Mouse (Mus musculus) cerebellum, adult 11 months (tissue): ENCODE results near the gene Sap18b.
A peak's percentile ranks its signal among the peaks of the same experiment; 100 is the strongest.
"Not testable (repeated sequence)": the region's sequence is repeated elsewhere in the genome, so short reads cannot be mapped to it uniquely, and the experiment has no call there.

ENCODE experiments used
- DNase-seq: peaks from one replicate; pipeline ENCODE4 v3.0.0; 2022

Gene Sap18b

GRCm38 (mm10) chr8:95830144-95830543 lies 5.0 kb downstream of the Sap18b start:
- DNase-seq: no peak

DNA sequence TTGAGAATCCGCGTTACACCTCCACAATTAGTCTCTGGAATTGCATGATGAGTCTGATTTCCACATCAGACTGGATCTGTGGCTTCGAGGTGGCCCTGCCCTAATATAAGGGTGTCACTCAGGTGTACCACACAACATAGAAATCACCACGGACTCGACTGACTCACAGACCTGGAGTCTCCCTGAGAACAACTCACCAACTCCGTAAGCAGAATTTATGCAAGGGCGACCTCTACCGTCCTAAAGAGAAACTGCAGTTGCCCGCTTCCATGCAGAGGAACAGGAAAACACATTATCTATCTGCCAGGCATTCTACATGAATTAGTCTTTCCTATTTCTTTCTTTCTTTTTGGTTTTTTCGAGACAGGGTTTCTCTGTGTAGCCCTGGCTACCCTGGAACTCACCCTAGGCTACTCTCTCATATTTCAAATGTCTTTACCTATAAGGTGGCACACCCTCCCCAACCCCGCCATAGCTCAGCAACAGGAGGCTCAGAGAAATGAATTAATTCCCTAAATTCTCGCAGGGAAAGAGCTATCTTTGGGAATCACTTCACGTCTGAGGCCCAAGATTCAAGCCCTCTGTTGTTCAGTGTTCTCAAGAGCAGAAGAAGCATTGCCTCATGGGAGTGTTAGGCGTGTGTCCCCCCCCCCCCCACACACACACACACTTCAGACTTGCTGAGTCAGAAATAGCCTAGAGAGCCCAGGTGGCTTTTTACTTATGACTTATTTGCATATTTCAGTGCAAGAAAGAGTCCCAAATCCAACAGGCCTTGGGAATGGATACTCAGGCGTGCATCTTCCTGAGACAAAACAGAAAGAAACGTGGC lies 7.7 kb downstream of the Sap18b start:
- DNase-seq: peak; percentile 61

- DNase-seq: no peak
These were observed 8.4 kb downstream of the Sap18b start for GRCm38 (mm10) chr8:95833435-95833984.

DNA sequence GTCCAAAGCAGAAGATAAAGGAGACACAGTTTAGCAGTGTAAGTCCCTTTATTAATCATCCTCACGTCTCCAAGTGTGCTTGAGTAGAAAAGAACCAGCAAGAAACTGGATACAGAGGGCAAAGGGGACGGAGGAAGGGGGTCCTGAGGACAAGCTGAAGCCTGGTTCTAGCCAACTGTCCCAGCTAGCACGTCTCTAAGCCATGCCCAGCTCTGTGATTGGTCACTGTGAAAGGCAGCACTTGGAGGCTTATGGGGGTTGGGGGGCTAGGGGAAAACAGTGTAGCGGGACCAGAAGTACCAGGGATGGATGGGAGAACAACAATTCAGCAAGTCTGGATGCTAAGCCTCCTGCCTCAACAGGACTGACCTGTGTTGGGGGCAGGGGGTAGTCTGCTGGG lies 10.7 kb downstream of the Sap18b start:
- no peak for DNase-seq

DNA sequence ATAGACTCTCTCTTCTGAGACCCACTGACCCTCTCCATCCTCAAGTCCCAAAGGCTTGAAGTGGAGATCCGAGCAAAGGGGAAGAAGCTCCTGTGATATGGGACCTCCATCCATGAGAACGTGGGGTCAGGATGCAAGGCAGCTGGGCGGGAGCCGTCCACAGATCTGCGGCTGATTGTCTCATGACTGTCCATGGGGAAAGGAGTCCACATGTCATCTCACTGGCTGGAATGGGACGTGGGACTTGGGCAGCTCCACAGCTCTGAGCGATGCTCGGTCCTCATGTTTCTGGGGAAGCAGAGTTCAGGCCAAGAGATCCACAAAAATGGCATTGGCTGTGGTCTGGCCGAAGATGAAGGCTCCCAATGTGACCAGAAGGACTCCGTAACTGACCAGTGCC lies 12.1 kb downstream of the Sap18b start:
- DNase-seq: no peak

GRCm38 (mm10) chr8:95839289-95839688 lies 14.1 kb downstream of the Sap18b start:
- DNase-seq: no peak

- DNase-seq: no peak
These were observed 16.3 kb downstream of the Sap18b start for GRCm38 (mm10) chr8:95841436-95841835.

- no peak for DNase-seq
These were observed 18.8 kb downstream of the Sap18b start for GRCm38 (mm10) chr8:95843968-95844367.

DNA sequence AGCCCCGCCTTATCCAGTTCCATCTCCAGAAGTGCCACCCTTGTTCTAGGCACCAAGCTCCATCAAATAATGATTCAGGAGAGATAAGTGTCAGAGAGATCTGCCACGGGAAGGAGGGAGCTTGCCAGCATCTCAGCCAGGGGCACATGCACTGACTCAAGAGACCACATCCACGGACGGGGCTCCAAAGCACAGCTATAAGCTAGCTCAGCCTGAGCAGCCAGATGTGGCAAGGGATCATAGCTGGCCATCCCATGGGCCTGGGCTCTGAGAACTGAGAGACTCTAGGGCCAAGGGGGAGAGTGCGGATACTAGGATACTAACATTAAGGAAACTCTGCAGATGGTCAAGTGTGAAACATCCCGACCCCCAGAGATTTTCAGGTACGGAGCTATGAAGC lies 19.9 kb downstream of the Sap18b start:
- DNase-seq: no peak

DNA sequence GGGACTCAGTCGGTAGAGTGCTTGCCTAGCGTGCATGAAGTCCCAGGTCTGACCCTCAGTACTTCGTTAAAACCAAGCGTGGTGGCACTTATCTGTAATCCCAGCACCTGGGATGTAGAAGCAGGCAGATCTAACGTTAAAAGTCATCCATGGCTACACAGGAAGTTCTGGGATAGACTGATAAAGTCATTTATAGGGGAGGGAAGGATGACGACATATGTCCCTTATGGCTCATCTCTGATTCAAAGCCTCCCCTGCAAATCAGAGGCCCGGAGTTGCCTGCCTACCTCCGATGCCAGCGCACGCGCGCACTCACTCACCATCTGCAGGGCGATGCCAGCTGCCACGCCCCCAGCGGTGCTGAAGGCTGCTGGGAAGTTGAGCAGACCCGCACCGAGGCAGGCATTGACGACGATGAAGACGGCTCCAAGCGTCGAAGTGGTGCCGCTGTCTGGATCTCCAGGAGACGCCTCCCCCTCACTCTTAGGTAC lies 23.0 kb downstream of the Sap18b start:
- no peak for DNase-seq

GRCm38 (mm10) chr8:95848734-95849464 lies 23.8 kb downstream of the Sap18b start:
- no peak for DNase-seq

DNA sequence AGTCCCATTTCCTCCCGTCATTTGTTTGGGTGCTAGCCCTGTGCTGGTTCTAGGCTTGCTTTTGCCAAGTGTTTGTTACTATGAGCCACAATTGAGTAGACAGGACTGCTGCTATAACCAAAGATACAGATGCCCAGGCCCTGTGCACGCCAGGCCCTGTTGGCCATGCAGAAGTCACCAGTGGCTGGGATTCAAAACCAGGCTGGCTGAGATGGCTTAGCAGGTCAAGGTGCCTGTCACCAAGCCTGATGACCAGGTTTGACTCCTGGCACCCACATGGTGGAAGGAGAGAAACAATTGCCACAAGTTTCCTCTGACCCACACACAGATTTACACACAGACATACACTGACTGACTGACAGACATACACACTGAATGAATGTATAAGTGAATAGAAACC lies 25.2 kb downstream of the Sap18b start:
- DNase-seq: no peak

DNA sequence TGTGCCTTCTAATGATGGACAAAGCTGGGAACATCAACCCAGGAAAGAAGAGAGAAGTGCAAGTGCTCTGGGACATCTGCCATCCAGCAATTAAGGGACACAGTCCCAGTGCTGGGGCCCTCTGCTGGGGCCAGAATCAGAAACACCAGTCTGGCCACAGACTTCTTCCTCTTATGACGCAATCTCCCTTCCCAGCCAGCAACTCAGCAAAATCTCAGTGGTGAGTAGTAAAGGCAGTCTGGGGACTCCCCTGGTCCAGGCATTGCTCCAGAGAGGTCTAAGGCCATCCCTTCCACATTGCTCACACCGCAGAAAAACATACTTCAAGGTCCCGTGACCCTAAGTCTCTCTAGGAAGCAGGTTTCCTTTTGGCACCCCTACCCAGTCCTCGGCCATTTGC lies 27.1 kb downstream of the Sap18b start:
- no peak for DNase-seq

DNA sequence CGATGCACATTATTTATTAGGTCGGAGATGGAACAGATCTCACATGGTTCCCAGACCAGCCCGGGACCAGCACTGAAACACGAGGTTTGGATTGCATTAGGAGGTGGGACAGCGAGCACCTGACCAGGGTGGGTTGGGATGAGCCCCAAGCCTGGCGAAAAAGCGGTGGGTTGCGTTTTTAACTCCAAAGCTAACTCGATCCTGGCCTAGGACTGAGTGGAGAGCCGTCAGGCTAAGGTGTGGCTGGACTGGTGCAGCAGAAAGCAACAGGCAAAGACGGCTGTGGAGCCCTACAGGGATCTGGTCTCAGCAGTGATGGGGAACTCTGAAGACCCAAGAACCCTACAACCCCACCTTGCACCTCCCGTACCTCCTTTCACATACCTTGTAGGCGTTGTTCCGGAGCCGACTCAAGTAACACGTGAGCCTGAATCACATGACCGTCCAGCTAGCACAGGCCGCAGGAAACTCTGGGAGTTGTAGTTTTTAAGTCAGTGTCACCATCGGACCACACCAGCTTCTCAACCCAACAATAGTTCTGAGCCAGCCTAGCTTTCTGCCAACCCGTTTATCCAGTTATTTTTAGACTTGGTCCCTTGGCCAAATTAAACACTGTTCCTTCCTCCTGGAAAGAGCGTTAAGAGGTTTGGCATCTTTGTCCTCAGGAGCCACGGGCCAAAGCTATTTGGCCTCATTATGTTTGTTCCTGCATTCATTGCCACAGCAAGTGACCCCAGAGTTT lies 28.1 kb downstream of the Sap18b start, which contains the start of gene Slc38a7:
Gene Slc38a7 (minus strand): TSS at position 438 of the 742 bp plus-strand sequence.
- peak; percentile 62 for DNase-seq

DNA sequence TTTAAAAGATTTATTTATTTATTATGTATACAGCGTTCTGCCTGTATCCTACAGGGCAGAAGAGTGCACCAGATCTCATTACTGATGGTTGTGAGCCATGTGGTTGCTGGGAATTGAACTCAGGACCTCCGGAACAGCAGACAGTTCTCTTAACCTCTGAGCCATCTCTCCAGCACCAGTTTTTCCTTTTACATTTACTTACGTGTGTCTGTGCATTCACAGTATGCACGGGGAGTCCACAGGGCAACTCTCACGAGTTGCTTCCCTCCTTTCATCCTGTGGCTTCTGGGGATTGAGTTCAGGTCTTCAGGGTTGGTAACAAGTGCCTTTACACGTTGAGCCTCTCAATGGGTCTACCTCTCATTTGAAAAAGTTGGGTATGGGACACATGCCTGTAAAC lies 29.0 kb downstream of the Sap18b start:
- no peak for DNase-seq

DNA sequence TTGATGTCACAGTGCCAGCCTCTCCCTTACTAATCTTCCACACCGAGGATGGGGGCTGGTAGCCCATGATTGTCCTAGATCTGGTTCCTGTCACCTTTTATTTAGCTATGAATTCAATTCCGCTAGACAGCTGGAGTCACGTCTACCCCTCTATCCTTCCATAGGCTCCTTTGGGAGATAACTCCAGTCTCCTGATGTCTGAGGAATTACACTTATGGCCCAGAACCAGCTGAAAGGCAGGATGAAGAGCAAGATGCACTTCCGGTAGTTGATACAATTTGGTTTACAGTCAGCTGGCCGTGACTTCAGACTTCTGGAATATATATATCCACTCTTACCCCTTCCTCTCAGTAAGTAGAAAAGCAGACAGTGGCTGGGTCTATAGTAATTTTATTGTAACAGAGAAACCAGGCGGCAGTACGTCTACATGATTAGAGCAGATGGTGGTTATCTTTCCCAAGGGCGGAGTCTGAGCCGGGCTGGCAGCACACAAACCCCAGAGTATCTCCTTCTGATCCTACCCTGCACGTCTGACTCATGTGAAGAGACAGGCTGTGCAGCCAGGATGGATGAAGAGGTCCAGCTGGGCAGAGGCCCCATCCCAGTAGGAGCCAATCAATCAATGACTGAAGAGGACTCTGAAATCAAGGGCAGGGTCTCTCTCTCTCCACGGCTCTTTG lies 38.8 kb downstream of the Sap18b start:
- not testable (repeated sequence) for DNase-seq

- DNase-seq: not testable (repeated sequence)
These were observed 39.7 kb downstream of the Sap18b start for GRCm38 (mm10) chr8:95864851-95865250.

- no peak for DNase-seq
These were observed 46.5 kb downstream of the Sap18b start for GRCm38 (mm10) chr8:95871690-95872089.

DNA sequence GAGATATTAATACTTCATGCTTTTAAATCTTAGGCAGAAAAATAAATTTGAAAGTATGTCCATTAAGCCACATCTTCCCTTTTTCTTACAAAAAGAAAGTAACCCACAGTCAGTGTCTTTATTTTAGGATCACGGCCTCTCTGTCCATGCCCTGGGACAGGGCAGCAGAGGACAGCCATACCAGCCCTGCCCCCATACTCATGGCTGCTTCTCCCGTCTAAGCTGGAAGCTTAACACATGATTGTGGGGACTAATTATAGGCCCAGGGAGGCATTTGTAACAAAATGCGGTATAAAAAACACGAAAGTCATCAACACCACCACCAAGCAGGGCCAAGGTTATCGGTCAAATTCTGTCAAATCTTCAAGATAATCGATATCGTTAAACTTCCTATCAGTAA lies 50.1 kb downstream of the Sap18b start:
- DNase-seq: no peak
